Mouse (Mus musculus): ENCODE data around the gene Gm20767.
"Not testable (repeated sequence)": the region's sequence is repeated elsewhere in the genome, so short reads cannot be mapped to it uniquely, and the experiment has no call there.

Gm20767 gene

DNA sequence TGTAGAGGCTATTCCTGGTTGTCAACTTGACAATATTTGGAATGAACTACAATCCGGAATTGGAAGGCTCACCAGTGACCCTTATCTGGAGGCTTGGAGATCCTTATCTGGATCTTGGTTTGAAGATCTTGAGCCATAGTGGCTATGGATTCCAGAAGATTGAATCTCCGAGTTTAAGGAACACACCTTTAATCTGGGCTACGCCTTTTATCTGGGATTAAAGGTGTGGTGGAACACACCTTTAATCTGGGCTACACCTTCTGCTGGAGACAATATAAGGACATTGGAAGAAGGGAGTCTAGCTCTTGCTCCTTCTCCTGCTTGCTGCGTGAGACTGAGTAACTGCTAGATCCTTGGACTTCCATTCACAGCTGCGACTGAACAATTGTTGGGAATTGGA is at the start of gene Gm20767:
TSS of gene Gm20767 (plus strand) at position 301 of the 400 bp plus-strand sequence.
- not testable (repeated sequence) for DNase-seq (ENCODE audit: low spot score)

DNA sequence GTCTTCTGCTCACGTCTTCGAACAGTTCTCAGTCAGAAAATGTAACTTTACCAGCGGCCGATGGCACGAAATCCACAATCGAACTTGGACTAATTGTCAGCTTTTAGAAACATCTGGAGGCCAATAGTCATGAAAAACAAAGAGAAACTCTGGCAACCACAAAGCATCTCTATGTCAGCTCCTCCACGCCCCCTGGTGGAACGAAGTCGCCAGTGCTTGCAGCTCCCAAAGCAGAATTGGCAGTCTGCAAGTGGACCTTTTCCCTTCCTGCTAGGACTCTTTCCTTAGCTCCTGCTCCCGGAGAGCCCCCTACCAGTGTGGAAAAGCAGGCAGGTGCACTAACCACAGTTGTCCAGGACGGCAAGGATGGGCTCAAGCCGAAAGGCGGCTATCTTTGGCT is 47.1 kb upstream of the Gm20767 start:
- not testable (repeated sequence) for DNase-seq (ENCODE audit: low spot score)

DNA sequence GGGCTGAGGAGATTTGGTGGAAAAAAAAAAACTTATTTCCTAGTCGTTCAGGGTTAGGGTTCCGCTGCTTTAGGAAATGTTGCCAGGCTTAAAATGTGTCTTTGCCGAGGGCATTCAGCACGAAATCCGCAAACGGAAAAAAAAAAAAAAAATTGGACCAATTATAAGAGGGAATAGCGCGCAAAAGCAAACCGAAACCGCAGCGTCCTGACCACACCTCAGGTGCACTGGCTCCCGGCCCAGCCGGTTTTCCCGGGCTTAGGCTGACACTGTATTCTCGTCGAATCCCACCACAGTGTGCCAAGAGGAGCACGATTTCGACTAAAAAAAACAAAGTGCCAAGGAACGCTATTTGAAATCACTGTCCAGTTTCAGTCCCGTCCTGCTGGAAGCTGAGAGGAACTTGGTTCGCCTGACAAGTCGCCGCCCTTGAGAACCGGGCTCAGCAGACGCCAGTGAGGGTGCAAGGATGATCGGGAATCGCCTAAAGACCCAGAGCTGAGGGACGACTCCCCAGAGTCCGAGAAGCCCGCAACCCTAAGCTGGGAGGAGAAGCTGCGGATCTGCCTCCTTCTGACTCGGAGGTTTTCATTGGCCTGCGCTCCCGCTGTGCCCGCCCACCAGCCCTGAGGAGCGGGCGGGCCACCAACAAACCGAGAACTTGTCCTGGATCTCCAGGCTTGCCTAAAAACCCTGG is 43.7 kb upstream of the Gm20767 start:
- not testable (repeated sequence) for DNase-seq (ENCODE audit: low spot score)

DNA sequence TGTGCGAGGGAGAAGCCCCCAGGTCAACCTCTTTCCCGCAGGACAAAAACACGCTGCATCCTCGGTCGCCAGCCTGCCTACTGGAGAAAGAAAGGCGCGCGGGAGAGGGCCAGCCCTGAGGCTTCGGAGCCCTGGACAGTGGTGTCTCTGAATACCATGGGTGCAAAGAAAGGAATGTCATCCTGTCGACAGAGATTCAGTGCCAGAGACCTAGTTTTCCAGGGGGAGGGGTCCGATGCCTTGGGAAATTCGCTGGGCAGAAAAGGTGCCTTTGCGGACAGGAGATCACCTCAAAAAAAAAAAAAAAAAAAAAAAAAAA is 43.1 kb upstream of the Gm20767 start:
- DNase-seq (ENCODE audit: low spot score), result not testable (repeated sequence)

DNA sequence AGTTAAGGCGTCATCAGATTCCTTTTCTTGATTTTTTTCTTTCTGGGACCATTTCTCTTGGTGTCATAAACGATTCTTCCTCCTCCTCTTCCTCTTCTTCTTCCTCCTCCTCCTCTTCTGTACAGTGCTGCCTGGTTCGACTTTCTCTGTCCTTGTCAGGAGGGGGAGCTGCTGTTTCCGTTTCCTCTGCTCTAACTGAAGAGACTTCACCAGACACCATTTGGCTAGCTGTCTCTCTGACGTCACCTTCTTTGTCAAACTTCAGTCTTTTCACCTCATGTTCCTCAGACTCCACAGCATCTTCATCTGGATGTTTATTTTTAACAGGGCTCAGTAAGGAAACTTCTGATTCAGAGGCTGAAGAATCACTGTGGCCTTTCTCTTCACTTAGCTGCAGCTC is 40.7 kb upstream of the Gm20767 start:
- not testable (repeated sequence) for DNase-seq (ENCODE audit: low spot score)

DNA sequence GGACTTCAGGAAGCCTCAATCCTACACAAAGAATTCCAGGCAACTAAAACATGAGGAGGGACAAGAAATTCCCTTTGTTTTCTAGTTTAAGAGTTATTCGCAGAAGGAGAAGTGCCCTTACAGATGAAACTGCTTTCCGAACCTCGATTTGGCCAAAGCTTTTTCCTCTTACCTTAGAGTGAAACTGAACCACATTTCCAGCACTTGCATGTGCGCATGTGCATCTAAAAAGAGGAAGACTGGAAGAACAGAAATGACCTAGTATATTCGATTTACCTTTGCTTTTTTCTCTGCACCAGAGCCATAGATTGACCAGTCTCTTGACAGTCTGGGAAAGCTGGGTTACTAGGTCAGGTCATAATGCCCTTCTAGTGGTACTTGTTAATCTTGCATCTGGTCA is 33.5 kb upstream of the Gm20767 start:
- not testable (repeated sequence) for DNase-seq (ENCODE audit: low spot score)

DNA sequence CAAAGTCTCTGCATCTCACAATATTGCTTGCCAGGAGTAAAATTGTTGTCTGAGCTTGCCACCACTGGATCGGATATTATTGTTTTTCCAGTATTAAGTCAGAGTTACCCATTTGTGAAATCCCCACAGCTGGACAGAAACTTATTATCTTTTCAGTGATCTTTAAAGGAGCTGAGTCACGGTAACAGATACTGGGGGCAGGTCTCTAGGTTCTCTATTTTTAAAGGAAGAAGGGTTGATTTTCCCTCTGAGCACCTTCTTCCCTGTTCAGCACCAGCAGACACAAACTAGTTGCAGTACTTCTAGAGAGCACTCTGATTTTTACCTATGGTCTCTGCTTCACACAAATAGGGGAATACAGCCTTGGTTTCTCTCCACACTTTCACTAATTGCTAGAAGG is 33.0 kb upstream of the Gm20767 start:
- DNase-seq (ENCODE audit: low spot score), result not testable (repeated sequence)

DNA sequence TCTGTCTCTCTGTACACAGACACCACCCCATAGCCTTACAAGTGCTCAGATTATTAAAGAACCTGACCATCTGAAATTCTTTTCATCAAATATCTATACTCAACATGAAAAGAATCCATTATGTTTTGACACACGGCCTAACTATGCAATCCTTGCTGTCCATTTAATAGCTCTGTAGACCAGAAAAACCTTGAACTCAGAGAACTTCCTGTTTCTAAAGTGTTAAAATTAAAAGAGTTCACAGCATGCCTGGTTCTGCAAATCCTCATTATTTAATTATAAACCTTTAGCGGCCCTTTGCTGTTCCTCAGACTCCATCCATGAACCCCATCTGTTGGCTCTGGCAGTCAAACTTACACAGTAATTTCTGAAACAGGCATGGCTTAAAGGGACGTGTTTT is 2.3 kb downstream of the Gm20767 start:
- not testable (repeated sequence) for DNase-seq (ENCODE audit: low spot score)

DNA sequence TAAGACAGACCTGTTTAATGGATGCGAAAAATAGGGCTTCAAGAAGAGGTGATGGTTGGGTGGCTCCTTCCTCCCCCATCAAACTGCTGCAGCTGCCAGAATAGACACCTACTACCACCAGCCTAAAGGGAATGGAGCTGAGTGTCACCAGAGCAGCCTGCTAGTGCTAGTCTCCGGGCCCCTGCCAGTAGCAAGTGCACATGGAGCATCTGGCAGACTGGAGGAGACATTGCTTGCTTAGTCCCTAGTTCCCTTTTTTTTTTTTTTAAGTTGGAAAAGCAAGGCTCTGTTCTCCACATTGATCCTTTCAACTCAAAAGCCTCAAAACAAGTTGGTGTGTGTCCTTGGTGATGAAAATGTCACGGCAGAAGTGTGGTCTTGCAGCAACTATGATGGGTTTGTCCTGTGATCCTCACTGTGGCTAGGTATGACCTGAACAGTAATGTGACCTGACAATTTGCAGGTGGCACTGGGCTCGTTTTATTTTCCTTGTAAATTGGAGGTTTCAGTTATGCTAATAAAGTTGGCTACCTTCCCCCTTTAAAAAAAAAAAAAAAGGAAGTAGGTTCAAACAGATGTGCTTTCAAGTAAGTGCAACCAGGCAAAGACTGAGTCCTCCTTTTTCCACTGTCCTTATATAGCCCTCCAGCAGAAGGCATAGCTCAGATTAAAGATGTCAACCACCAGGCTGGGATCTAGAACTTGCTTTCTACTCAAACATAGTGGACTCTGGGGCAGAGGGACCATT is 9.8 kb downstream of the Gm20767 start:
- DNase-seq (ENCODE audit: low spot score), result not testable (repeated sequence)

DNA sequence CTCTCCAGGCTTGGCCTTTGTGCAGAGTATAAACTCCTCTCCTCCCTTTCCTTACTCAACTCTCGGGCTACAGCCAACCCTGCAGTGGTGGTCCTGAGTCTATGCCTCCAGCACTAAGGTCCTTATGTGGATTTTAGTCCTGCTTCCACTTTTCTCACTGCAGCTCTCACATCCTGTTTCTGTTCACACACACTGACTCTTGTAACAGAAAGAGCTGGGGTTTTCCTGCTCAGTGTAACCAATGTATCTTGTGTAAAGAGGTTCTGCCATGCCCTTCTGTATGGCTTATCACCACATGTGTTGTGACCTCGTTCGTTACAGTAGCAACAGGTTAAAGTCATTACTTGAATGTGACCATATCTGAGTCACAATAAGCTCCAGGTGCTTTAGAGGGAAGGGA is 10.5 kb downstream of the Gm20767 start:
- not testable (repeated sequence) for DNase-seq (ENCODE audit: low spot score)

DNA sequence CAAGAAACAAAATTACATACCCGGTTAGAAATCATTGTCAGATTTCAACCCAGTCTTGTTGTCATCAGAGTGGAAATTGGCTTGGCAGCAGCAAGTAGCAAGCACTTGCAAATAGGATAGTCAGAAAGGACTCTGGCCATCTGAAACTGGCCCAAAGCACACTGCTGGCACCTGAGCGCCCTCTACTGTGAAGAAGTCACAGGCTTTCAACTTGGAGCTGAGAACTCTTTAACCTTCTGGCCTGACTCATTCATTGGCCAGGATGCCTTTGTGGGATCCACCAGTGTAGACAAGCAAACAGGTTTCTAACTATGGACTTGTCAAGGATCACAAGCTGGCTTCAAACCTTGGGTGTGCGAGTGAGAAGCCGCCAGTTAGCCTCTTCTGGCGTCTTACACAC is 28.3 kb downstream of the Gm20767 start:
- not testable (repeated sequence) for DNase-seq (ENCODE audit: low spot score)

DNA sequence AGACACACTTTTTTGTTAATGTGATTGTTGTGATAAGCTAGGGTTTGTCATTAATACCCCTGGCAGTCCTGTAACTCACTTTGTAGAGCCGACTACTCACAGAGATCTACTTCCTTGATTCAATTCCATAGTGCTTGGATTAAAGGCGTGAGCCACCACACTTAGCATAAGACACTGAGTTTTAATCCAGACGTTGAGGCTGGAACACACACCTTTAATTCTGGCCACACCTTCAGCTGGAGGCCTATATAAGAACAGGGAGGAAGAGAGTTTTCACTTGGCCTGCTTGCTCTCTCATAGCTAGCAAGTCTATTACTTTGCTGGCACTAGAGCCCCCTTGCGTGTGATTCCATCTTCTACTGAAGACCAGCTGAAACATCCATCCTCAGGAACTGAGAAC is 32.1 kb downstream of the Gm20767 start, which contains the start of gene Gm21818:
TSS of gene Gm21818 (plus strand) at position 301 of the 400 bp plus-strand sequence.
- DNase-seq (ENCODE audit: low spot score), result not testable (repeated sequence)

DNA sequence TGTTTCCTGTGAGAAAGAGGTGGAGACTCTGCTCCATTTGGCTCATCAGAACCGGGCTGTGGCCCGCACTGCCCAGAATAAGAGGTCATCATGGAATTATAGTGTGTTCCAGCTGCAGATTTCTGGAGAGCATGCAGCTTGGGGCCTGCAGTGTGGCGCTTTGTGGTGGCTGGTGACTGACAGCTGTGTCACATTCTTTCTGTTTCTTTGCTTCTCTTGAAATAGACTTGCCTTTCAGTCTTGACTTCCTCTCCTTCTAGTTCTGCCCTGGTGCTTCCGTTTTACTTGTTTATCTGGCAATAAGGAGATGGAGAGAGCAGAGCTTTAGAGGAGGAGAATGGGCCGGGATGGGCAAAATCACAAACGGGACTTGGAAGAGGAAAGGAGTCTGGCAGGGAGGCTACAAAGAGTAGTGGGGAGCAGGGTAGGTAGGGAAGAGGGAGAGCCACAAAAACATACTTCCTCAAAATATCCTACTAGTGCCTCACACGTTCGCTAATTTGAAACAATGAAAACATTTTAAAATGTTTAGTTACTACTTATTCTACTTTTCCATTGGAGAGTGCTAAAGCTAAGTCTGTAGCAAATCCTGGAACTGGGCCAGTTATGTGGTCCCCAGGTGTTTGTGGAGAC is 56.3 kb downstream of the Gm20767 start:
- not testable (repeated sequence) for DNase-seq (ENCODE audit: low spot score)

Measured in urinary bladder, postnatal 10 days (tissue).